Mouse (Mus musculus): ENCODE results near the gene Pdcd11. TPM values are rescaled to one million over a fixed set of nuclear protein-coding genes. Genes with fewer than 3 reads are reported as not detected.
A peak's percentile ranks its signal among the peaks of the same experiment; 100 is the strongest.

Gene Pdcd11
- polyA plus RNA-seq, 1 experiment from 2014 or later = 9.7 TPM

DNA sequence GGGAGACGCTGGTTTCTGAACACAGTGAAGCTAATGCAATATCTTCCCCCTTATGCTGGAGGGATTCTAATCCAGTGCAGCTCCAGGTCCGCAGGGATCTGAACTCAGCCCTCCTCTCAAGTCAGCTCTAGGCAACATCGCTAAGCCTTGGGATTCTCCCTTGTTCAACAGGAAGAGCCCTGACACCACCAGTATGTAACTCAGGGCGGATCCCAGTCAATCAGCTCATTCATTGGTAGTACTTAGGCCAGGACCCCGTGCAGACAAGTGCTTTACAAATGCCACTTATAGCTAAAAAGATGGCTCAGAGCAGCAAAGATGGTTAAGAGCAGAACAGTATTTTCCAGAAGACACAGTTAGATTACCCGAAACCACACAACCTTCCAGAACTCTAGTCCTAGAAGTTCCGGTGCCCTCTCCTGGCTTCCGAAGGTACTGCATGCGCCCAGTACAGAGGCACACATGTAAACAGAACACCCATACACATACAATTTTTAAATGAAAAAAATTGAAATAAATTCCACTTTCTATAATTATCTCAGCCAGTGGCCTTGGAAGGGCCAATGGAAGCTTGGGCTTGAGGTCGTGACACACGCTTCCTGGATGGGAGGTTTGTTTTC is 78.3 kb downstream of the Pdcd11 start:
- no peaks in the 10 kb centered on the region for H3K27me3 ChIP-seq (ENCODE audit: control insufficient read depth, insufficient read depth, low read length)
- WGBS = 30% methylated on average over 11 of the region's 11 CpGs

DNA sequence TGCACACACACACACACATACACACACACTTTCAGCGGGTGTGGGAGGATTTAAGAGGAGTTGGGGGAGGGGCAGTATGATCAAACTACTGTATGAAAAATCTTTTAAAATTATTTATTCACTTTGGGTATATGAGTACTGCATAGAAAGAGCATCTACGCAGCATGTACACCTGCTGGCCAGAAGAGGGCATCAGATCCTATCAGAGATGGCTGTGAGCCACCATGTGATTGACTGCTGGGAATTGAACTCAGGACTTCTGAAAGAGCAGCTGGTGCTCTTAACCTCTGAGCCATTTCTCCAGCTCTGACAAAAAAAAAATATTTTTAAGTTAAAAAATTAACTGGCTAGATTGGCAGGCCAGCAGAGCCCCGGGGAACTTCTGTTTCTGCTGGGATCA is 83.9 kb downstream of the Pdcd11 start:
- Histone ChIP-seq H3K27ac (ENCODE audit: low read depth, low read length) (no peak overlapping the region), H3K4me2 (no peak overlapping the region), H3K4me1 (ENCODE audit: control insufficient read depth, insufficient read depth, low read length) (peaks cover 9% of the 10 kb centered on the region), H3K9me3 (ENCODE audit: control insufficient read depth, low read length) (no peaks in the 10 kb centered on the region), H3K27me3 (ENCODE audit: control insufficient read depth, insufficient read depth, low read length) (peaks cover 21% of the 10 kb centered on the region), H3K36me3 (ENCODE audit: control insufficient read depth, insufficient read depth, low read length) (no peaks in the 10 kb centered on the region), H3K9ac (ENCODE audit: low read length) (no peak overlapping the region), H3K4me3 (ENCODE audit: low read depth, low read length) (no peak overlapping the region)
- DNase-seq (ENCODE audit: low spot score, missing footprints) (peak; percentile 79), ATAC-seq (ENCODE audit: low FRiP score) (no peak)
- 61% methylated on average over 3 of the region's 3 CpGs for WGBS

More for the DNA sequence above, 78.3 kb downstream of the Pdcd11 start:
- H3K9ac ChIP-seq (ENCODE audit: low read length) = no peak overlapping the region
- peaks cover 5% of the 10 kb centered on the region for H3K4me1 ChIP-seq (ENCODE audit: control insufficient read depth, insufficient read depth, low read length)
- no peaks in the 10 kb centered on the region for H3K36me3 ChIP-seq (ENCODE audit: control insufficient read depth, insufficient read depth, low read length)
- H3K4me3 ChIP-seq (ENCODE audit: low read depth, low read length) = no peak overlapping the region
- DNase-seq (ENCODE audit: low spot score, missing footprints) (peak; percentile 99), ATAC-seq (ENCODE audit: low FRiP score) (no peak)
- H3K9me3 ChIP-seq (ENCODE audit: control insufficient read depth, low read length) = no peaks in the 10 kb centered on the region
- H3K27ac ChIP-seq (ENCODE audit: low read depth, low read length) = no peak overlapping the region
- 0 out of 2 replicates have a peak overlapping the region, but pooled peaks have one; percentile 11 for H3K4me2 ChIP-seq

DNA sequence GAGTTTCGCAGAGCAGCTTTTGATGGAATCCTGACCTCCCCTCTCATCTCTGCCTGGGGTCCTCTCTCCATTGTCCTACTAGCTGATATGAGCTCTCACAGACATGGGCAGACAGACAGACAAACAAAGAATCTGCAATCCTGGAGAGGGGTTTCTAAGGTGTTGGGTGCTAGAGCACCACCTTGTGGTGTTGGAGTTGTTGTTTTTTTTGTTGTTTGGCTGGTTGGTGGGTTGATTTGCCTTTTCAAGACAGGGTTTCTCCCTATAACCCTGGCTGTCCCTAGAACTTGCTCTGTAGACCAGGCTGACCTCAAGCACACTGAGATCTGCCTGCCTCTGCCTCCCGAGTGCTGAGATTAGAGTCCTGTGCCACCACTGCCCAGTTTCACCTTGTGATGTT is 84.9 kb downstream of the Pdcd11 start:
- Histone ChIP-seq H3K27ac (ENCODE audit: low read depth, low read length) (no peak overlapping the region), H3K27me3 (ENCODE audit: control insufficient read depth, insufficient read depth, low read length) (peaks cover 29% of the 10 kb centered on the region), H3K4me3 (ENCODE audit: low read depth, low read length) (no peak overlapping the region), H3K36me3 (ENCODE audit: control insufficient read depth, insufficient read depth, low read length) (no peaks in the 10 kb centered on the region), H3K4me1 (ENCODE audit: control insufficient read depth, insufficient read depth, low read length) (peaks cover 9% of the 10 kb centered on the region), H3K9me3 (ENCODE audit: control insufficient read depth, low read length) (no peaks in the 10 kb centered on the region), H3K4me2 (no peak overlapping the region), H3K9ac (ENCODE audit: low read length) (no peak overlapping the region)
- DNase-seq (ENCODE audit: low spot score, missing footprints) (peak; percentile 81), ATAC-seq (ENCODE audit: low FRiP score) (no peak)
- WGBS = 66% methylated on average over 2 of the region's 2 CpGs

DNA sequence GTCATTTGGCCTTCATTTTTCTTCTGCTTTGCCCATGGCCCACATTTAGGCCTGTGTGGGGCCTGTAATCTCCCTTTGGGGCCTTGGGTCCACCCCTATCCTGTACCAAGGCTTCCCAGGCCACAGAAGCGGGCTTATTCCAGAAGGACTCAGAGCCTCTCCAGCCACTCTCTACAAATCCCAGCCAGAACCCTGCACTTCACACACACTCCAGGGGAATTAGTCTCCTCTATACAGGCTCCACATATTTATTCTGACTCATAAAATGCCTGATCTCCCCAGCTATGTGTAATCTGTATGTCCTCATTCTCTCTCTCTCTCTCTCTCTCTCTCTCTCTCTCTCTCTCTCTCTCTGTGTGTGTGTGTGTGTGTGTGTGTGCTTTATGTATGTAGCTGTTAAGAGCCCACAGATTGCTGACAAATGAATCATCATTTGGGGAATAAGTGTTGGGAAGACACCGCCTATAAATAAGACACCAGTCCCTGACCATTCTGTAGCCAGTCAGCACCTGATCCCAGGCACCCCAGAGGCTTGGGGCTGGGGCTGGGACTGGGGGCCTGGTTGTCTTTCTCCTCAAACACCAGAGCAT is 86.4 kb downstream of the Pdcd11 start:
- peaks cover 37% of the 10 kb centered on the region for H3K27me3 ChIP-seq (ENCODE audit: control insufficient read depth, insufficient read depth, low read length)
- H3K4me2 ChIP-seq = no peak overlapping the region
- peaks cover 9% of the 10 kb centered on the region for H3K4me1 ChIP-seq (ENCODE audit: control insufficient read depth, insufficient read depth, low read length)
- H3K27ac ChIP-seq (ENCODE audit: low read depth, low read length) = no peak overlapping the region
- no peak overlapping the region for H3K4me3 ChIP-seq (ENCODE audit: low read depth, low read length)
- H3K36me3 ChIP-seq (ENCODE audit: control insufficient read depth, insufficient read depth, low read length) = no peaks in the 10 kb centered on the region
- H3K9me3 ChIP-seq (ENCODE audit: control insufficient read depth, low read length) = peaks cover 6% of the 10 kb centered on the region; the same call in 1 of the 2 replicates
- no peak overlapping the region for H3K9ac ChIP-seq (ENCODE audit: low read length)
- DNase-seq (ENCODE audit: low spot score, missing footprints) (peak; percentile 74), ATAC-seq (ENCODE audit: low FRiP score) (no peak)
- 70% methylated on average over 2 of the region's 2 CpGs for WGBS

DNA sequence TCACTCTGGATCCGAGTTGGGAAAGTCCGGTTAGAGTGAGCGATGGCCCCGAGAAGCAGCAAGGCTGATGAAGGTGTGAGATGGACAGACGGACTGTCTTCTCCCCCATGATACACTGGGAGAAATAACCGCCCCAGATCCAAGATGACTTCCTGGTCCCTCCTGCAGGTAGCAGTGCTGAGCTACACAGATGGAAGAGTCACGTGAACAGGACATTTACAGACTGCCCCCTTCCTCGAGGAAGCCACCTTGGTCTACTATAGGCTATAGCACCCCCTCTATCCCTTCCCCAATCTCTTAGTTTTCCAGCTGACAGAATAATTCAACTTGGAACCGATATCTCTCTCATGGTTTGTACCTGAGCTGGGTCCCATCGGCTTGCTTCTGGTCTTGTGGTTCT is 87.4 kb downstream of the Pdcd11 start:
- Histone ChIP-seq H3K4me2 (peak overlapping the region; percentile 86), H3K27me3 (ENCODE audit: control insufficient read depth, insufficient read depth, low read length) (peaks cover 37% of the 10 kb centered on the region), H3K4me3 (ENCODE audit: low read depth, low read length) (peak overlapping the region; percentile 68; the same call in 1 of the 2 replicates), H3K27ac (ENCODE audit: low read depth, low read length) (no peak overlapping the region), H3K4me1 (ENCODE audit: control insufficient read depth, insufficient read depth, low read length) (peaks cover 9% of the 10 kb centered on the region), H3K9ac (ENCODE audit: low read length) (no peak overlapping the region), H3K36me3 (ENCODE audit: control insufficient read depth, insufficient read depth, low read length) (no peaks in the 10 kb centered on the region), H3K9me3 (ENCODE audit: control insufficient read depth, low read length) (peaks cover 9% of the 10 kb centered on the region; the same call in 1 of the 2 replicates)
- DNase-seq (ENCODE audit: low spot score, missing footprints) = no peak
- 22% methylated on average over 10 of the region's 10 CpGs for WGBS
- ATAC-seq (ENCODE audit: low FRiP score) = 0 out of 2 replicates have a peak, but pooled peaks have one; percentile 49

DNA sequence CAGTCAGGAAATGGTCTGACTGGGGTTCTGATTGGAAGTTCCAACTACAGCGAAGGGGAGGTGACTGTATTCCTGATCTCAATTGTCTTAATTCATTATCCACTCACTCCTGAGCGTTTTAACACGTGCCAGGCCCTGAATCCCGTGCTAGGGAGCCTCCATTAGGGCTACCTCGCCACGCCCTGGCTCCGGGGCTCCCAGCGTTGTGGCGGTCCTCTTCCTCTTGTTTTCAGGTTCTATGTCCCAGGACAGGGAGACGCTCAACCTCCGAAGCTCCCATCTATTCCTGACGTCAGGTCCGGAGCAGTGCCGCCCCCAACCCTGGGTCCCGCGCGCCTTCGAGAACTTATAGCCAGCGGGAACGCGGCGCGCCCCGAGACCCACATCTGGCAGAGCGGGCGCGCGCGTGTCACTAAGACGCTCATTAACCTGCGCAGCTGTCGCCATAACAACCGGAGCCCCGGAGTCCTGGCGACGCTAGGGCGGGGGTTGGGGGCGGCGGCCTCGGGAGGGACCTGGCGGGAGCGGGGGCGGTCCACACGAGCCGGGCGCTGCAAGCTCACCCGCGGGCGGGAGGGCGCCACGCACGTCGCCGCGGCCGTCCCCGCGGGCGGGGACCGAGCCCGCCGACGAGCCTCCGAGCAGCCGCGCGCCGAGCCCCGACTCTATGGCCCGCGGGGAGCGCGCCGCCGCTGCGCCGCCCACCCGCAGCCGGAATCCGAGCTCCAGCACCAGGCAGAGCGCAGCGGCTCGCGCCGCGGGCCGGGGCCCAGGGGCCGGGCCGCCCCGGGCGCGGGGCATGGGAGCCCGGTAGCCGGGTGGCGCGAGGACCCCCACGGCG is 88.1 kb downstream of the Pdcd11 start, which contains the start of gene Neurl1a:
Neurl1a (plus strand) TSS at position 390 of the 841 bp plus-strand sequence.
- peak; percentile 96 for DNase-seq (ENCODE audit: low spot score, missing footprints)
- Histone ChIP-seq H3K9ac (ENCODE audit: low read length) (peak within 1 kb of the TSS; percentile 57), H3K4me2 (peak within 1 kb of the TSS; percentile 86), H3K4me1 (ENCODE audit: control insufficient read depth, insufficient read depth, low read length) (peaks cover 9% of the 10 kb centered on the region), H3K27ac (ENCODE audit: low read depth, low read length) (no peak within 1 kb of the TSS), H3K36me3 (ENCODE audit: control insufficient read depth, insufficient read depth, low read length) (no peaks in the 10 kb centered on the region), H3K9me3 (ENCODE audit: control insufficient read depth, low read length) (peaks cover 9% of the 10 kb centered on the region; the same call in 1 of the 2 replicates), H3K27me3 (ENCODE audit: control insufficient read depth, insufficient read depth, low read length) (peaks cover 37% of the 10 kb centered on the region), H3K4me3 (ENCODE audit: low read depth, low read length) (peak within 1 kb of the TSS; percentile 68)
- WGBS = under 1% methylated on average over 95 of the region's 98 CpGs
- peak; percentile 75 for ATAC-seq (ENCODE audit: low FRiP score)

DNA sequence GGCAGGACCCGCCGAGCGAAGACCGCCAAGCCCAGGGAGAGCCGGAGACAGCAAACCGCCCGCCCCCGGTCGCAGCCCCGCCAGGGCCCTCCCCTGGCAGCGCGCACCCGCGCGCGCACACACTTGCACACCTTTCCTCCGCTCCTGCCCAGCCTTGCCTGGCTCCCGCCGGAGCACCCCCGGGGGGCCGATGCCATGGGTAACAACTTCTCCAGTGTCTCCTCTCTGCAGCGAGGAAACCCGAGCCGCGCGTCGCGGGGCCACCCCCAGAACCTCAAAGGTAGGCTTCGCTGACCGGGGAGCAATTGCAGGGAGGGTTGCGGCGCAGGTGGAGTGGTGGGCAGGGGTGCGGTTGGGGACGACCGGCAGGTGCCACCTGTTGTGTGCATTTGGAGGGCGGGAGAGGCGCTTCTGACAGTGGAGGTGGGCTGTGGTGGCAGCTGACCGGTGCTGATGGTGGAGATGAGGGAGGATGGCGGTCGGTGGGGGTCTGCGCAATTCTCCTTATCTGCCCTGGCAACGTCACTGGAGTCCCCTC is 88.8 kb downstream of the Pdcd11 start:
- no peak overlapping the region for H3K27ac ChIP-seq (ENCODE audit: low read depth, low read length)
- DNase-seq (ENCODE audit: low spot score, missing footprints) (peak; percentile 92), ATAC-seq (ENCODE audit: low FRiP score) (peak; percentile 43)
- WGBS = under 1% methylated on average over 32 of the region's 42 CpGs
- peaks cover 9% of the 10 kb centered on the region; the same call in 1 of the 2 replicates for H3K9me3 ChIP-seq (ENCODE audit: control insufficient read depth, low read length)
- H3K27me3 ChIP-seq (ENCODE audit: control insufficient read depth, insufficient read depth, low read length) = peaks cover 37% of the 10 kb centered on the region
- H3K4me1 ChIP-seq (ENCODE audit: control insufficient read depth, insufficient read depth, low read length) = peaks cover 9% of the 10 kb centered on the region
- peak overlapping the region; percentile 86 for H3K4me2 ChIP-seq
- no peaks in the 10 kb centered on the region for H3K36me3 ChIP-seq (ENCODE audit: control insufficient read depth, insufficient read depth, low read length)
- peak overlapping the region; percentile 68 for H3K4me3 ChIP-seq (ENCODE audit: low read depth, low read length)
- peak overlapping the region; percentile 57 for H3K9ac ChIP-seq (ENCODE audit: low read length)

DNA sequence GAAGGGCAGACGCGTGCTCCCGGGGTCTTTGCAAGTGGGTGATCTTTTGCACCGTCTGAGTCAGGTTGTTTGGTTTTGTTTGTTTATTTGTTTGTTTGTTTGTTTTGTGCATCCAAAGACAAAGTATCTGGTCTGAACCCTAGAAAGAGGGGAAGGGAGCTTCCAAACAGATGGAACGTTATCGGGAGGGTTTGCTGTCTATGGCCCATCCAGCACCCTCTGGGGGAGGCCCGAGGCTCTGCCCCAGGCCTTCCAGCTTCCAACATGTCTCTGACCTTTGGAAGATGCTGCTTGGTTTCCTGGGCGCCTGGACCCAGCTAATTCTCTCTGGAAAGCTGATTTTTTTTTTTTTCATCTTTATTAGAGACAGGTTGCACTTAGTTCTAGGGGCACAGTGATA is 89.4 kb downstream of the Pdcd11 start:
- no peak for ATAC-seq (ENCODE audit: low FRiP score)
- H3K36me3 ChIP-seq (ENCODE audit: control insufficient read depth, insufficient read depth, low read length) = no peaks in the 10 kb centered on the region
- H3K4me2 ChIP-seq = peak overlapping the region; percentile 86
- no peak overlapping the region for H3K27ac ChIP-seq (ENCODE audit: low read depth, low read length)
- DNase-seq (ENCODE audit: low spot score, missing footprints) = no peak
- H3K9me3 ChIP-seq (ENCODE audit: control insufficient read depth, low read length) = peaks cover 9% of the 10 kb centered on the region; the same call in 1 of the 2 replicates
- H3K27me3 ChIP-seq (ENCODE audit: control insufficient read depth, insufficient read depth, low read length) = peaks cover 37% of the 10 kb centered on the region
- 13% methylated on average over 8 of the region's 8 CpGs for WGBS
- H3K4me1 ChIP-seq (ENCODE audit: control insufficient read depth, insufficient read depth, low read length) = peaks cover 9% of the 10 kb centered on the region
- no peak overlapping the region for H3K9ac ChIP-seq (ENCODE audit: low read length)
- no peak overlapping the region for H3K4me3 ChIP-seq (ENCODE audit: low read depth, low read length)
